Mouse (Mus musculus): ENCODE measurements around the gene Sccpdh. TPM values are rescaled to one million over a fixed set of nuclear protein-coding genes. Genes with fewer than 3 reads are reported as not detected.
"Not testable (repeated sequence)": the region's sequence is repeated elsewhere in the genome, so short reads cannot be mapped to it uniquely, and the experiment has no call there.

The Sccpdh gene
- polyA plus RNA-seq, 1 experiment from 2014 or later = 119 TPM

DNA sequence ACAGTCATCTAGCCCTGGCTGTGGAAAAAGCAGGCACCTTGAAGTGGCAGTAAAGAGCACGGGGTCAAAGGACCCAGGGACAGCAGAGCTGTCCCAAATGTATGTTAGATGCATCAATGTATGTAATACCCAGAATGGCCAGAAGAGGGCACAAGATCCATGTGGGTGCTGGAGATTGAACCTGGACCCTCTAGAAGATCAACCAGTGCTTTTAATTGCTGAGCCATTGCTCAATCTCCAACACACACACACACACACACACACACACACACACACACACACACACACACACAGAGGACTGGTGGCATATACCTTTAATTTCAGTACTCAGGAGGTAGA lies 34.6 kb upstream of the Sccpdh start:
- Histone ChIP-seq H3K4me3 (ENCODE audit: low read depth, low read length) (no peak overlapping the region), H3K4me2 (replicated peaks; ENCODE audit: low read depth, low read length) (no peak overlapping the region), H3K9ac (ENCODE audit: low read depth, low read length) (no peak overlapping the region), H3K27ac (ENCODE audit: low read depth, low read length) (no peak overlapping the region), H3K27me3 (ENCODE audit: control insufficient read depth, insufficient read depth, low read length) (no peaks in the 10 kb centered on the region), H3K4me1 (replicated peaks; ENCODE audit: control insufficient read depth, insufficient read depth, low read length) (no peaks in the 10 kb centered on the region), H3K36me3 (ENCODE audit: control insufficient read depth, insufficient read depth, low read length) (no peaks in the 10 kb centered on the region), H3K9me3 (ENCODE audit: control insufficient read depth, low read length) (no peaks in the 10 kb centered on the region)
- WGBS = 17% methylated on average over 1 of the region's 1 CpGs
- DNase-seq (ENCODE audit: low spot score) (peak; percentile 61), ATAC-seq (ENCODE audit: low FRiP score) (no peak)

GRCm38 (mm10) chr1:179634159-179634558 lies 33.9 kb upstream of the Sccpdh start:
- H3K36me3 ChIP-seq (ENCODE audit: control insufficient read depth, insufficient read depth, low read length) = no peaks in the 10 kb centered on the region
- DNase-seq (ENCODE audit: low spot score) (no peak), ATAC-seq (ENCODE audit: low FRiP score) (no peak)
- H3K4me2 ChIP-seq (replicated peaks; ENCODE audit: low read depth, low read length) = no peak overlapping the region
- no peaks in the 10 kb centered on the region for H3K4me1 ChIP-seq (replicated peaks; ENCODE audit: control insufficient read depth, insufficient read depth, low read length)
- no peak overlapping the region for H3K27ac ChIP-seq (ENCODE audit: low read depth, low read length)
- H3K9ac ChIP-seq (ENCODE audit: low read depth, low read length) = no peak overlapping the region
- H3K27me3 ChIP-seq (ENCODE audit: control insufficient read depth, insufficient read depth, low read length) = no peaks in the 10 kb centered on the region
- 93% methylated on average over 3 of the region's 3 CpGs for WGBS
- H3K4me3 ChIP-seq (ENCODE audit: low read depth, low read length) = no peak overlapping the region
- H3K9me3 ChIP-seq (ENCODE audit: control insufficient read depth, low read length) = no peaks in the 10 kb centered on the region

GRCm38 (mm10) chr1:179642726-179643125 lies 25.3 kb upstream of the Sccpdh start:
- Histone ChIP-seq H3K27ac (ENCODE audit: low read depth, low read length) (no peak overlapping the region), H3K4me2 (replicated peaks; ENCODE audit: low read depth, low read length) (no peak overlapping the region), H3K9ac (ENCODE audit: low read depth, low read length) (no peak overlapping the region), H3K36me3 (ENCODE audit: control insufficient read depth, insufficient read depth, low read length) (no peaks in the 10 kb centered on the region), H3K4me1 (replicated peaks; ENCODE audit: control insufficient read depth, insufficient read depth, low read length) (no peaks in the 10 kb centered on the region), H3K4me3 (ENCODE audit: low read depth, low read length) (no peak overlapping the region), H3K27me3 (ENCODE audit: control insufficient read depth, insufficient read depth, low read length) (no peaks in the 10 kb centered on the region), H3K9me3 (ENCODE audit: control insufficient read depth, low read length) (no peaks in the 10 kb centered on the region)
- ATAC-seq (ENCODE audit: low FRiP score) = no peak
- WGBS = 84% methylated on average over 4 of the region's 4 CpGs
- no peak for DNase-seq (ENCODE audit: low spot score)

DNA sequence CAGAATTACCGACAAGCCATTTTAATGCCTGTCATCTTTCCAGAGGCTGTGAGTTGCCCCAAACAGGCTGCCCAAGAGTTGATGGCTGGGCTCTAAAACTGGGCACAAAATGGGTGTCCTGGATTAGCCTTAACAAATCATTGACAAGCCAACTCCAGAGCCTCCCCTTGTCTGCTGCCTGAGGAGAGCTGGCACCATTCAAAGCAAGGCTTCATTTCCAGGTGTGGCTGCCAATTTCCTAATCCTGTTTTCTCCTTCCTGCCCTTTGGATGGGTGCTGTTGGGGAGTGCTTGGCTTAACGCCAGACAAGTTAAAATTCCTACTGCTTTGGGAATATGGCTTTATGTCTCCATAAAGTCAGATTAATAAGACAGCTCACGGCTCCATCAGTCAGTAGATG lies 23.9 kb upstream of the Sccpdh start:
- DNase-seq (ENCODE audit: low spot score) (no peak), ATAC-seq (ENCODE audit: low FRiP score) (no peak)
- Histone ChIP-seq H3K36me3 (ENCODE audit: control insufficient read depth, insufficient read depth, low read length) (no peaks in the 10 kb centered on the region), H3K4me3 (ENCODE audit: low read depth, low read length) (no peak overlapping the region), H3K4me1 (replicated peaks; ENCODE audit: control insufficient read depth, insufficient read depth, low read length) (no peaks in the 10 kb centered on the region), H3K9me3 (ENCODE audit: control insufficient read depth, low read length) (no peaks in the 10 kb centered on the region), H3K27ac (ENCODE audit: low read depth, low read length) (no peak overlapping the region), H3K4me2 (replicated peaks; ENCODE audit: low read depth, low read length) (no peak overlapping the region), H3K9ac (ENCODE audit: low read depth, low read length) (no peak overlapping the region), H3K27me3 (ENCODE audit: control insufficient read depth, insufficient read depth, low read length) (no peaks in the 10 kb centered on the region)
- 84% methylated on average over 3 of the region's 3 CpGs for WGBS

DNA sequence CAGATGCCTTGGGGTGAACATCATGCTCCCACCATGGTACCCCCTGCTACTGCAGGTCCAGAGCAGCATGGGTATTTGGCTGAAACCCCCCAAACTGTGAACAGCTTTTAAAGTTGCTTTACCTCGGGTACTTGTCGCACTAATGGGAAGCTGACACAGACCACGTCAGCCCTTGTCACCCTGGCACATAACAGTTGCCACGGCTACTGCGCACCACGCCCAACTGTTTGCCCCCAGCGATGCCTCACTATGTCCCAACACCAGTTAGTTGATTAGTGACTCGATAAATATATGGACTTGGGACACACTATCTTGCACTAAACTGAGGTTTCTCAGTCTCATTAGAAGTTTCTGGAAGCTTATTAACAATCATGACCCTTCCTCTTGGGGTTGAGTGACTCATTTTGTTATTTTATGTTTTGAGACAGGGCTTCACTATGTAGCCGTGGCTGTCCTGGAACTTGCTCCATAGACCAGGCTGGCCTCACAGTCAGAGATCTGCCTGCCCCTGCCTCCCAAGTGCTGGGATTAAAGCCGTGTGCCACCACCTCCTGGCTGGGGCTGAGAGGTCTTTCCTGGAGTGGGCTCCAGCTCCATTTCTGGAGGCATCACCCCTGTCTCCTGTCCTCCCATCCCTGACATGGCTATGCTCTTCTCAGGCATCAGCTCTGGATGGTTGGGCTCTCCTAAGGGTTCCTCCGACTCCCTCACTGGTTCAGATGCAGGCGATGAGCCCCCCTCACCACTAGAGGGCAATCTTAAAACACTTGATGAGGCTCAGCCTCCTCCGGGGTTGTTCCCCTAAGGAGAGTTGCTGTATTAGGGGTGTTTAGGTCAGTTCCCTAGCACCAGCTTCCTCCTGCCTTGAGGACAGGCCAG lies 22.7 kb upstream of the Sccpdh start:
- no peaks in the 10 kb centered on the region for H3K36me3 ChIP-seq (ENCODE audit: control insufficient read depth, insufficient read depth, low read length)
- WGBS = 67% methylated on average over 13 of the region's 13 CpGs
- no peak overlapping the region for H3K27ac ChIP-seq (ENCODE audit: low read depth, low read length)
- no peak overlapping the region for H3K4me3 ChIP-seq (ENCODE audit: low read depth, low read length)
- no peaks in the 10 kb centered on the region for H3K4me1 ChIP-seq (replicated peaks; ENCODE audit: control insufficient read depth, insufficient read depth, low read length)
- ATAC-seq (ENCODE audit: low FRiP score) = peak; percentile 84
- H3K9me3 ChIP-seq (ENCODE audit: control insufficient read depth, low read length) = no peaks in the 10 kb centered on the region
- no peaks in the 10 kb centered on the region for H3K27me3 ChIP-seq (ENCODE audit: control insufficient read depth, insufficient read depth, low read length)
- no peak overlapping the region for H3K9ac ChIP-seq (ENCODE audit: low read depth, low read length)
- DNase-seq (ENCODE audit: low spot score) = peak; percentile 88
- H3K4me2 ChIP-seq (replicated peaks; ENCODE audit: low read depth, low read length) = peak overlapping the region; percentile 5; the same call in 1 of the 2 replicates

- Histone ChIP-seq H3K36me3 (ENCODE audit: control insufficient read depth, insufficient read depth, low read length) (no peaks in the 10 kb centered on the region), H3K4me3 (ENCODE audit: low read depth, low read length) (no peak overlapping the region), H3K27me3 (ENCODE audit: control insufficient read depth, insufficient read depth, low read length) (no peaks in the 10 kb centered on the region), H3K27ac (ENCODE audit: low read depth, low read length) (no peak overlapping the region), H3K4me1 (replicated peaks; ENCODE audit: control insufficient read depth, insufficient read depth, low read length) (no peaks in the 10 kb centered on the region), H3K9me3 (ENCODE audit: control insufficient read depth, low read length) (no peaks in the 10 kb centered on the region), H3K4me2 (replicated peaks; ENCODE audit: low read depth, low read length) (peak overlapping the region; percentile 5; the same call in 1 of the 2 replicates), H3K9ac (ENCODE audit: low read depth, low read length) (no peak overlapping the region)
- 29% methylated on average over 4 of the region's 4 CpGs for WGBS
- DNase-seq (ENCODE audit: low spot score) (no peak), ATAC-seq (ENCODE audit: low FRiP score) (peak; percentile 38; the same call in 1 of the 2 replicates)
Observed at GRCm38 (mm10) chr1:179645980-179646268, 22.1 kb upstream of the Sccpdh start.

GRCm38 (mm10) chr1:179648678-179649077 lies 19.3 kb upstream of the Sccpdh start:
- not testable (repeated sequence) for H3K4me2 ChIP-seq (replicated peaks; ENCODE audit: low read depth, low read length); H3K27ac ChIP-seq (ENCODE audit: low read depth, low read length); DNase-seq (ENCODE audit: low spot score); H3K36me3 ChIP-seq (ENCODE audit: control insufficient read depth, insufficient read depth, low read length); H3K9me3 ChIP-seq (ENCODE audit: control insufficient read depth, low read length); H3K9ac ChIP-seq (ENCODE audit: low read depth, low read length); ATAC-seq (ENCODE audit: low FRiP score); H3K4me3 ChIP-seq (ENCODE audit: low read depth, low read length); H3K27me3 ChIP-seq (ENCODE audit: control insufficient read depth, insufficient read depth, low read length); H3K4me1 ChIP-seq (replicated peaks; ENCODE audit: control insufficient read depth, insufficient read depth, low read length)
- 81% methylated on average over 4 of the region's 5 CpGs for WGBS

DNA sequence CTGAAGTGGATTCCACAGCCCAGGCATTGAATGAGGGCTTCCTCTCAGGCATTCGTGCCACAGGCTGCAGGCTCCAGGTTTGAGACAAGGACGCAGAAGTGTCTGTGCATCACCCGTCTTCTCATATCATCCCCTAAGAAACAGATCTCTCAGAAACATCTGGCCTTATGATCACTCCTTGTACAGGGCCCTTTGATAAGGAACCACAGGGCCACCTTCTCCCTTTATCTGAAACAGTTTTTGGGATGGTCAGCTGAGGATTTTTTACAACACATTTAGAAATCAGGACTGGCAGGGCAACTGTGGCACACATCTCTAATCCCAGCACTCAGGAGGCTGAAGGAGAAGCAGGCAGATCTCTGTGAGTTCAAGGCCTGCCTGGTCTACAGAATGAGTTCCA lies 18.7 kb upstream of the Sccpdh start:
- Histone ChIP-seq H3K4me1 (replicated peaks; ENCODE audit: control insufficient read depth, insufficient read depth, low read length) (no peaks in the 10 kb centered on the region), H3K36me3 (ENCODE audit: control insufficient read depth, insufficient read depth, low read length) (no peaks in the 10 kb centered on the region), H3K9ac (ENCODE audit: low read depth, low read length) (no peak overlapping the region), H3K27me3 (ENCODE audit: control insufficient read depth, insufficient read depth, low read length) (no peaks in the 10 kb centered on the region), H3K27ac (ENCODE audit: low read depth, low read length) (no peak overlapping the region), H3K4me3 (ENCODE audit: low read depth, low read length) (no peak overlapping the region), H3K9me3 (ENCODE audit: control insufficient read depth, low read length) (no peaks in the 10 kb centered on the region), H3K4me2 (replicated peaks; ENCODE audit: low read depth, low read length) (no peak overlapping the region)
- WGBS = 73% methylated on average over 3 of the region's 3 CpGs
- DNase-seq (ENCODE audit: low spot score) (no peak), ATAC-seq (ENCODE audit: low FRiP score) (no peak)

- no peak overlapping the region for H3K4me3 ChIP-seq (ENCODE audit: low read depth, low read length)
- H3K27ac ChIP-seq (ENCODE audit: low read depth, low read length) = no peak overlapping the region
- ATAC-seq (ENCODE audit: low FRiP score) (no peak), DNase-seq (ENCODE audit: low spot score) (no peak)
- H3K27me3 ChIP-seq (ENCODE audit: control insufficient read depth, insufficient read depth, low read length) = no peaks in the 10 kb centered on the region
- no peak overlapping the region for H3K4me2 ChIP-seq (replicated peaks; ENCODE audit: low read depth, low read length)
- H3K36me3 ChIP-seq (ENCODE audit: control insufficient read depth, insufficient read depth, low read length) = no peaks in the 10 kb centered on the region
- H3K9me3 ChIP-seq (ENCODE audit: control insufficient read depth, low read length) = no peaks in the 10 kb centered on the region
- H3K9ac ChIP-seq (ENCODE audit: low read depth, low read length) = no peak overlapping the region
- WGBS = 80% methylated on average over 4 of the region's 4 CpGs
- no peaks in the 10 kb centered on the region for H3K4me1 ChIP-seq (replicated peaks; ENCODE audit: control insufficient read depth, insufficient read depth, low read length)
Observed at GRCm38 (mm10) chr1:179650284-179650683, 17.7 kb upstream of the Sccpdh start.
